Mouse (Mus musculus) midbrain, embryonic 15.5 days (tissue): ENCODE results near the gene Atf7. TPM values are rescaled to one million over a fixed set of nuclear protein-coding genes. Genes with fewer than 3 reads are reported as not detected.
A peak's percentile ranks its signal among the peaks of the same experiment; 100 is the strongest.

ENCODE experiments used
- ATAC-seq: fragments of 200-750 bp; cut with Nextera tagmentation; replicated peaks from 2 replicates; pipeline ENCODE4 v1.8.0; 2017; ENCODE audit warnings: moderate TSS enrichment
- H3K27ac ChIP-seq: fragments of 300-500 bp; sonication (generic); 2 replicates; pipeline ENCODE4 v1.5.1; 2015; ENCODE audit warnings: mild to moderate bottlenecking, inconsistent platforms
- H3K27me3 ChIP-seq: fragments of 300-500 bp; sonication (generic); replicated peaks from 2 replicates; pipeline ENCODE4 v1.6.1; 2015; ENCODE audit warnings: inconsistent platforms
- H3K36me3 ChIP-seq: fragments of 300-500 bp; sonication (generic); replicated peaks from 2 replicates; pipeline ENCODE4 v1.6.1; 2015; ENCODE audit warnings: inconsistent platforms
- H3K4me1 ChIP-seq: fragments of 300-500 bp; sonication (generic); 2 replicates; pipeline ENCODE4 v1.6.1; 2015; ENCODE audit warnings: inconsistent platforms
- H3K4me2 ChIP-seq: fragments of 300-500 bp; sonication (generic); 2 replicates; pipeline ENCODE4 v1.6.1; 2015; ENCODE audit warnings: inconsistent platforms, mild to moderate bottlenecking, moderate library complexity
- H3K4me3 ChIP-seq: fragments of 300-500 bp; sonication (generic); 2 replicates; pipeline ENCODE4 v1.5.1; 2015; ENCODE audit warnings: mild to moderate bottlenecking, inconsistent platforms
- H3K9ac ChIP-seq: fragments of 300-500 bp; sonication (generic); 2 replicates; pipeline ENCODE4 v1.6.1; 2015; ENCODE audit warnings: mild to moderate bottlenecking, inconsistent platforms
- H3K9me3 ChIP-seq: fragments of 300-500 bp; sonication (generic); 2 replicates; pipeline ENCODE4 v1.6.1; 2016; ENCODE audit warnings: inconsistent platforms
- WGBS: fragments of 180-500 bp; shearing (Covaris S2); methylation state at CpG from one replicate; pipeline ENCODE4 v1.1.7; 2015; ENCODE audit warnings: mixed read lengths; 5-methylcytosine and 5-hydroxymethylcytosine counted together
- microRNA counts: library from miRNA; unstranded; fragments of <30 nt; microRNA quantifications from one replicate; lab custom pipeline; 2016
- microRNA-seq: library from miRNA; unstranded; fragments of <30 nt; microRNA quantifications from one replicate; pipeline ENCODE4, GENCODE M21; 2016
- polyA plus RNA-seq: library from polyadenylated mRNA; unstranded; fragments of >200 nt; fragmentation: Nextera tagmentation; extraction: Ambion mirVana; gene quantifications from 2 replicates; pipeline ENCODE4 v1.2.1, GENCODE M21; 2015

The Atf7 gene
- polyA plus RNA-seq, 1 experiment from 2014 or later = 15.6 TPM

DNA sequence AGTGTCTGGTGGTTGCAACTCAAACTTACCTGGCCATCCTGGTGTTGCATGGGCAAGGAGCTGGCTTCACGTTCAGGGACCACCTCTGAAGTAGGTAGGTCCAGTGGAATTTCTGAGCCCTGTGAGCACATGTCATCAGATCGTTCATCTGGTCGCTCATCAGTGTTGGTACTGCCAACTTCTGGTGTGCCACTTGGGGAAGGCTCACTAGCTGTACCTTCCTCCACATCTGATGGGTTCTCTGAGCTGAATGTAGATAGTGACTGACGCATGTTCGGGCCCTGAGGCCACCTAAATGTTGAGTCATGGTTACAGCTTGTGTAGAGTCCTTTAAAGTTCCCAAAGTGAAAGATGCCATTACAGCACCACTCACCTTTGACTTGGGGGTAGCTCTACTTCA lies 124.8 kb downstream of the Atf7 start:
- Histone ChIP-seq H3K4me3 (no peak overlapping the region), H3K4me1 (no peaks in the 10 kb centered on the region), H3K27me3 (no peaks in the 10 kb centered on the region), H3K4me2 (no peak overlapping the region), H3K9ac (no peak overlapping the region), H3K9me3 (no peaks in the 10 kb centered on the region), H3K36me3 (peaks cover 86% of the 10 kb centered on the region), H3K27ac (no peak overlapping the region)
- no peak for ATAC-seq
- WGBS = 87% methylated on average over 5 of the region's 5 CpGs

GRCm38 (mm10) chr15:102499851-102500250 lies 125.4 kb downstream of the Atf7 start:
- Histone ChIP-seq H3K36me3 (peaks cover 85% of the 10 kb centered on the region), H3K4me2 (no peak overlapping the region), H3K27ac (no peak overlapping the region), H3K9ac (no peak overlapping the region), H3K4me3 (no peak overlapping the region), H3K27me3 (no peaks in the 10 kb centered on the region), H3K4me1 (no peaks in the 10 kb centered on the region), H3K9me3 (no peaks in the 10 kb centered on the region)
- WGBS = 94% methylated on average over 6 of the region's 6 CpGs
- no peak for ATAC-seq

DNA sequence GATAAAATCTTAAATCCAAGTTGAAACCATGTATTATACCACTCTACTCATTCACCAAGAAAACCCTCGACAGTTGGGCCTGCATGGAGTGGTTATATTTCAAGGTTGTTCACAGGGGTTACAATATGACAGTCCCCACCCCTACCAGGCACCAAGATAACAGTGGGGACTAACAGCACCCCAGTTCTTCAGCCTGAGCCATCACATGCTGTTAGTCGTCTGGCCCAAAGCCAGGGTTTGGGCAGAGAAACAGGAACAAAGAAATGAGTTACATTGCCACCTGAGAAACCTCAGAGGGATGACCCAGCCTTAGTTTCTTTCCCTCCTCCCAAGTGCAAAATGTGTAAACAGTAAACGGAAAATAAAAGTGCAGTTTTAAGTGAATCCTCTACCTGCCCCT lies 125.9 kb downstream of the Atf7 start:
- Histone ChIP-seq H3K4me3 (no peak overlapping the region), H3K36me3 (peaks cover 85% of the 10 kb centered on the region), H3K27me3 (no peaks in the 10 kb centered on the region), H3K9ac (no peak overlapping the region), H3K4me1 (no peaks in the 10 kb centered on the region), H3K4me2 (no peak overlapping the region), H3K27ac (no peak overlapping the region), H3K9me3 (no peaks in the 10 kb centered on the region)
- 77% methylated on average over 3 of the region's 3 CpGs for WGBS
- ATAC-seq = no peak

- WGBS = 90% methylated on average over 3 of the region's 3 CpGs
- Histone ChIP-seq H3K4me3 (no peak overlapping the region), H3K9me3 (no peaks in the 10 kb centered on the region), H3K27ac (no peak overlapping the region), H3K4me2 (no peak overlapping the region), H3K36me3 (peaks cover 83% of the 10 kb centered on the region), H3K9ac (no peak overlapping the region), H3K4me1 (no peaks in the 10 kb centered on the region), H3K27me3 (no peaks in the 10 kb centered on the region)
- no peak for ATAC-seq
Measured at GRCm38 (mm10) chr15:102498322-102498721, 126.9 kb downstream of the Atf7 start.

DNA sequence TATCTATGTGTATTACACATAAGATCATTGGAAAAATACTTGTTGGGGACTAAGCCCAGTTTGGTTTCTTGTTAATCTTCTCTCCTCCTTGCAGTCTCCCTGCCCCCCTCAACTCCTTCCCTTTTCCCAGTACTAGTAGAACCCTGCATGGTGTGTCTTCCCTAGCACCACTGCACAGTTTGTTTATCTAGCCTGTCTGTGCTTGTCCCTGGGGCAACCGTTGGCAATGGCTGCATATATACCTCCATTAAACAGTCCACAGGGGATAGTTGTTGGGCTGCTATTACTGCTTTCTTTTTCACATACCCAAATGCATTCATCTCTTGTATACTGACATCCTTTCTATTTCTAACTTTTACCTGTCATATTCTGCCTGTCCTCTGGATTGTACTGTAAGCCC lies 137.6 kb downstream of the Atf7 start:
- H3K9me3 ChIP-seq = no peaks in the 10 kb centered on the region

GRCm38 (mm10) chr15:102485853-102486252 lies 139.4 kb downstream of the Atf7 start:
- Histone ChIP-seq H3K4me3 (no peak overlapping the region), H3K4me1 (no peaks in the 10 kb centered on the region), H3K9ac (no peak overlapping the region), H3K36me3 (peaks cover 63% of the 10 kb centered on the region), H3K9me3 (no peaks in the 10 kb centered on the region), H3K4me2 (no peak overlapping the region), H3K27ac (no peak overlapping the region), H3K27me3 (no peaks in the 10 kb centered on the region)
- 94% methylated on average over 12 of the region's 12 CpGs for WGBS
- no peak for ATAC-seq

More for the DNA sequence above, 137.6 kb downstream of the Atf7 start:
- Histone ChIP-seq H3K4me2 (no peak overlapping the region), H3K9ac (no peak overlapping the region), H3K4me3 (no peak overlapping the region), H3K36me3 (peaks cover 60% of the 10 kb centered on the region), H3K27me3 (no peaks in the 10 kb centered on the region), H3K27ac (no peak overlapping the region), H3K4me1 (no peaks in the 10 kb centered on the region)
- 78% methylated on average over 1 of the region's 1 CpGs for WGBS
- no peak for ATAC-seq

DNA sequence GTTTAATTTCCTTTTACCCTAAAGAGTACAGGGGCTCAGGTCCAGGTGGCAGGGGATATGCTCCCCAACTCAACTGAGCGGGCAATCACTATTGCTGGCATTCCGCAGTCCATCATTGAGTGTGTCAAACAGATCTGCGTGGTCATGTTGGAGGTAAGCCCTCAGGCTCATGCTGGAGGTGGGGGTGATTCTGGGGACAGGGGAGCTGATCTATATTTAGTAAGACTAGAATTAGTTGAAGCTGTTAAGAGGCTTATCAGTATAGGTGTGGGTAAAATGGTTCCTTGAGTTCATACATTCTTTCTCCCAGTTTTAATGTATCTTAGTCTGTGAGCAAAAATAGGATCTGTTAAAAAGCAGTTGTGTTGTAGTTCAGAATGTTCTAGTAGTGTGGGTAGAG lies 142.1 kb downstream of the Atf7 start:
- peaks cover 54% of the 10 kb centered on the region for H3K36me3 ChIP-seq

More for the DNA sequence above, 142.1 kb downstream of the Atf7 start:
- Histone ChIP-seq H3K4me2 (no peak overlapping the region), H3K27me3 (no peaks in the 10 kb centered on the region), H3K27ac (no peak overlapping the region), H3K4me1 (no peaks in the 10 kb centered on the region), H3K9ac (no peak overlapping the region), H3K4me3 (no peak overlapping the region), H3K9me3 (no peaks in the 10 kb centered on the region)
- no peak for ATAC-seq
- WGBS = 93% methylated on average over 3 of the region's 3 CpGs

MicroRNAs within 50 kb of the gene (microRNA counts, 519-probe panel; counts per million panel counts)
- microRNA mmu-miR-688 (lab: Ali Mortazavi, UCI) = 2,442 counts per million, percentile 46 among the panel's probes with 10 or more counts

Small RNA genes within 50 kb of the gene (microRNA-seq; reads per million reads assigned to microRNA genes)
- not detected for gene Mir688

Other genes starting within 250 kb of the Atf7 start
- 3.4 and 4.1 TPM in 2 replicates for gene Sp1, start 219.3 kb downstream of the Atf7 start, polyA plus RNA-seq
- gene Amhr2, start 180.1 kb downstream of the Atf7 start, polyA plus RNA-seq = 0.30 and 0.34 TPM in 2 replicates
- 103 and 107 TPM in 2 replicates for gene Prr13, start 166.4 kb downstream of the Atf7 start, polyA plus RNA-seq
- gene Pcbp2, start 154.9 kb downstream of the Atf7 start, polyA plus RNA-seq = 123 and 126 TPM in 2 replicates
- gene Gm10337, start 121.7 kb downstream of the Atf7 start, polyA plus RNA-seq = 13.8 and 16.1 TPM in 2 replicates
- gene Map3k12, start 108.4 kb downstream of the Atf7 start, polyA plus RNA-seq = 62.2 and 63.6 TPM in 2 replicates
- 104 and 108 TPM in 2 replicates for gene Tarbp2, start 107.3 kb downstream of the Atf7 start, polyA plus RNA-seq
- 1.8 and 2.4 TPM in 2 replicates for gene Npff, start 100.5 kb downstream of the Atf7 start, polyA plus RNA-seq
- gene Gm28047, start 397 bp downstream of the Atf7 start, polyA plus RNA-seq = not detected in 2 replicates
- 39.5 and 43.4 TPM in 2 replicates for gene Atp5g2, start 46.9 kb upstream of the Atf7 start, polyA plus RNA-seq
- 41.9 and 43.0 TPM in 2 replicates for gene Calcoco1, start 96.7 kb upstream of the Atf7 start, polyA plus RNA-seq